Mouse (Mus musculus) liver, embryonic 14.5 days (tissue): ENCODE results near the gene Fam151a. TPM values are rescaled to one million over a fixed set of nuclear protein-coding genes. Genes with fewer than 3 reads are reported as not detected.
A peak's percentile ranks its signal among the peaks of the same experiment; 100 is the strongest.
"Not testable (repeated sequence)": the region's sequence is repeated elsewhere in the genome, so short reads cannot be mapped to it uniquely, and the experiment has no call there.

Experiments
- ATAC-seq: fragments of 200-750 bp; cut with Nextera tagmentation; 2 replicates; pipeline ENCODE4 v1.8.0; 2017; ENCODE audit warnings: moderate number of reproducible peaks, mild to moderate bottlenecking, moderate library complexity; ENCODE audit not compliant: insufficient read depth
- DNase-seq, 3 experiments: peaks; one replicate each; pipeline ENCODE4 v3.0.0-alpha.2; 2012 to 2013; ENCODE audit warnings: low read depth in 3 of 3, low spot score in 3 of 3
- H3K27ac ChIP-seq: fragments of 300-500 bp; sonication (generic); 2 replicates; pipeline ENCODE4 v1.5.1; 2014; ENCODE audit warnings: moderate library complexity, mild to moderate bottlenecking, control low read depth, inconsistent platforms
- H3K27me3 ChIP-seq: fragments of 300-500 bp; sonication (generic); 2 replicates; pipeline ENCODE4 v1.6.1; 2014; ENCODE audit warnings: mild to moderate bottlenecking, low read length, moderate library complexity; ENCODE audit not compliant: control insufficient read depth, insufficient read depth
- H3K36me3 ChIP-seq: fragments of 300-500 bp; sonication (generic); replicated peaks from 2 replicates; pipeline ENCODE4 v1.6.1; 2014; ENCODE audit warnings: low read depth; ENCODE audit not compliant: control insufficient read depth, insufficient read depth
- H3K4me1 ChIP-seq, 2 experiments: fragments of 200-500 bp in 1 of 2; fragments of 300-500 bp in 1 of 2; sonication (generic) in 1 of 2; replicated peaks; 2 replicates each; pipeline ENCODE4 v1.6.1; 2012 to 2014; ENCODE audit warnings: antibody characterized with exemption in 1 of 2, inconsistent platforms in 1 of 2, low read length in 1 of 2; ENCODE audit not compliant: control insufficient read depth in 2 of 2, insufficient read depth in 2 of 2
- H3K4me2 ChIP-seq: fragments of 300-500 bp; sonication (generic); 2 replicates; pipeline ENCODE4 v1.6.1; 2014; ENCODE audit warnings: low read depth, mild to moderate bottlenecking, control low read depth, moderate library complexity
- H3K4me3 ChIP-seq, 2 experiments: fragments of 200-500 bp in 1 of 2; fragments of 300-500 bp in 1 of 2; sonication (generic) in 1 of 2; 2 replicates each; pipeline ENCODE4 v1.5.1; 2012 to 2014; ENCODE audit warnings: low read depth in 2 of 2, low read length in 2 of 2, mild to moderate bottlenecking in 2 of 2, control low read depth in 1 of 2, inconsistent platforms in 1 of 2, moderate library complexity in 1 of 2; ENCODE audit not compliant: insufficient read depth in 1 of 2
- H3K9ac ChIP-seq: fragments of 300-500 bp; sonication (generic); replicated peaks from 2 replicates; pipeline ENCODE4 v1.6.1; 2014; ENCODE audit warnings: mild to moderate bottlenecking, control low read depth, moderate library complexity
- H3K9me3 ChIP-seq: fragments of 300-500 bp; sonication (generic); 2 replicates; pipeline ENCODE4 v1.6.1; 2016; ENCODE audit warnings: low read length, mixed read lengths; ENCODE audit not compliant: control insufficient read depth
- CTCF ChIP-seq: IDR thresholded peaks from 2 replicates; pipeline ENCODE4 v1.5.1; 2016; ENCODE audit warnings: antibody characterized with exemption, low read depth, control low read depth
- EP300 ChIP-seq: IDR thresholded peaks from 2 replicates; pipeline ENCODE4 v1.6.1; 2016; ENCODE audit warnings: antibody characterized with exemption, low read depth
- WGBS: fragments of 180-500 bp; shearing (Covaris S2); extraction: QIAGEN DNeasy Blood & Tissue Kit; methylation state at CpG from one replicate; pipeline ENCODE4 v1.1.7; 2014; ENCODE audit not compliant: insufficient replicate concordance; 5-methylcytosine and 5-hydroxymethylcytosine counted together
- polyA plus RNA-seq, 2 experiments: library from polyadenylated mRNA; depleted of rRNA in 1 of 2; stranded (reverse) in 1 of 2; unstranded in 1 of 2; fragments of >200 nt; fragmentation: Nextera tagmentation in 1 of 2; extraction: Ambion mirVana in 1 of 2; gene quantifications; 2 replicates each; pipeline versions ENCODE4 v1.2.1 to v1.2.3; 2012 to 2014

Fam151a gene
- polyA plus RNA-seq, 2 experiments = 0.03 TPM; not detected in 1

DNA sequence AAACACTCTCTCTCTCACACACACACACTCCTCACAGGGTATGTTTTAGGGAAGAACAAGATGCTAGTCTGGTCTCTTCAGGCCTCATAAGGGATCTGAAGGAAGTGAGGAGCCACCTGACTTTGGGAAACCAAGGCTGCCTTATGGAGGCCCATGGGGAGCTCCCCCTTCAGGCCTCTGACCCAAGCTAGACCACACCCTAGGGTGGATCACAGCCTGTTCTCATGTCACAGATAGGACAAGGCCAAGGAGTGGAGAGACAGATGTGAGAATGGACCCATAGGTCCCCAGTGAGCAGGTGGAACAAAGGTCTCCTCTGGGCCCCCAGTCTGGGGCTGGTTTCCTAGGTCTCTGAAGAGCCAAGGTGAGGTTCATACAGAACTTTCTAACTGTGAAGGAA lies 58.6 kb downstream of the Fam151a start:
- no peaks in the 10 kb centered on the region for H3K36me3 ChIP-seq
- H3K4me2 ChIP-seq = peak overlapping the region; percentile 58
- H3K27ac ChIP-seq = peak overlapping the region; percentile 62
- peak overlapping the region in 1 of 2 experiments; percentile 1; a peak in 1 of 4 replicates for H3K4me3 ChIP-seq
- no peaks in the 10 kb centered on the region for H3K27me3 ChIP-seq
- ATAC-seq (peak; percentile 90), DNase-seq (peak; percentile 58 to 64 (median 58))
- peak overlapping the region; percentile 43 for H3K9ac ChIP-seq
- H3K4me1 ChIP-seq = peaks cover 38 to 51% of the 10 kb centered on the region in 2 experiments
- H3K9me3 ChIP-seq = no peaks in the 10 kb centered on the region
- TF ChIP-seq EP300 (no peak), CTCF (peak; percentile 74)

- not testable (repeated sequence) for H3K27me3 ChIP-seq, H3K4me2 ChIP-seq, H3K4me3 ChIP-seq, H3K36me3 ChIP-seq, ATAC-seq, H3K9me3 ChIP-seq, DNase-seq, H3K27ac ChIP-seq, H3K9ac ChIP-seq
- H3K4me1 ChIP-seq = peaks cover 38 to 42% of the 10 kb centered on the region in 2 experiments
- TF ChIP-seq CTCF = peak; percentile 32
- WGBS = 92% methylated on average over 9 of the region's 9 CpGs
These were observed 60.1 kb downstream of the Fam151a start for GRCm38 (mm10) chr4:106793826-106794225.

DNA sequence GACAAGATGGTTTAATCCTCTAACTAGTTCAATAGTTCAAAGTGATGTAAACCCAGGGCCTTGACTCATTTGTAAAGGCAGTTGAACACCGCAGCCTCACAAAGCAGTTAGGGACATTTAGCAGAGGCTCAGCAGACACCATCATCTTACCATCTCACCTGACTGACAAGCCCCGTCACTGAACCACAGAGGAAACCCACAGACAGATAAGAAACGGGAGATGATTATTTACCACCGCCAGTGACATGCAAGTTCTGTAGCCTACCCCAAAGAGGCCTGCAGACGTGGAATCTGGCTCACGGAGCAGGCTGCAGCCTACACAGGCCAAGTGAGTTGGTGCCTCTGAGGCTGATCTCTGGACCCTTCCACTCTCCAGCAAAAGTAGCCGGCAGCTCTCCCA lies 60.6 kb downstream of the Fam151a start:
- Histone ChIP-seq H3K4me2 (no peak overlapping the region; the same call in 1 of the 2 replicates), H3K27ac (peak overlapping the region; percentile 15; the same call in 1 of the 2 replicates), H3K9me3 (no peaks in the 10 kb centered on the region), H3K4me3 (no peak overlapping the region), H3K4me1 (peaks cover 39 to 44% of the 10 kb centered on the region in 2 experiments), H3K36me3 (no peaks in the 10 kb centered on the region), H3K9ac (no peak overlapping the region), H3K27me3 (no peaks in the 10 kb centered on the region)
- TF ChIP-seq CTCF (no peak), EP300 (no peak)
- ATAC-seq (peak; percentile 26; the same call in 1 of the 2 replicates), DNase-seq (no peak)
- WGBS = 12% methylated on average over 7 of the region's 7 CpGs

- no peak overlapping the region for H3K4me2 ChIP-seq
- WGBS = 61% methylated on average over 2 of the region's 2 CpGs
- no peak overlapping the region for H3K4me3 ChIP-seq
- H3K27ac ChIP-seq = no peak overlapping the region
- DNase-seq = no peak
- H3K9me3 ChIP-seq = no peaks in the 10 kb centered on the region
- peaks cover 48 to 52% of the 10 kb centered on the region in 2 experiments for H3K4me1 ChIP-seq
- ATAC-seq = no peak
- TF ChIP-seq CTCF (no peak), EP300 (no peak)
- no peaks in the 10 kb centered on the region for H3K36me3 ChIP-seq
- no peaks in the 10 kb centered on the region for H3K27me3 ChIP-seq
- H3K9ac ChIP-seq = no peak overlapping the region
These were observed 61.6 kb downstream of the Fam151a start for GRCm38 (mm10) chr4:106795289-106795688.

Other genes starting within 250 kb of the Fam151a start
- not detected in 2 replicates for gene Bsnd, start 241.6 kb upstream of the Fam151a start, polyA plus RNA-seq (2012; rRNA removed)
- gene Bsnd, start 241.6 kb upstream of the Fam151a start, polyA plus RNA-seq (2014; fragmentation: Nextera tagmentation; extraction: Ambion mirVana) = not detected in 2 replicates
- 52.8 and 53.2 TPM in 2 replicates for gene Dhcr24, start 172.9 kb upstream of the Fam151a start, polyA plus RNA-seq (2012; rRNA removed)
- 20.5 and 25.3 TPM in 2 replicates for gene Dhcr24, start 172.9 kb upstream of the Fam151a start, polyA plus RNA-seq (2014; fragmentation: Nextera tagmentation; extraction: Ambion mirVana)
- 0.10 TPM in 1 of 2 replicates, not detected in the other for gene Lexm, start 116.6 kb upstream of the Fam151a start, polyA plus RNA-seq (2012; rRNA removed)
- not detected in 2 replicates for gene Lexm, start 116.6 kb upstream of the Fam151a start, polyA plus RNA-seq (2014; fragmentation: Nextera tagmentation; extraction: Ambion mirVana)
- gene Ttc22, start 111.5 kb upstream of the Fam151a start, polyA plus RNA-seq (2012; rRNA removed) = 0.02 and 0.13 TPM in 2 replicates
- gene Ttc22, start 111.5 kb upstream of the Fam151a start, polyA plus RNA-seq (2014; fragmentation: Nextera tagmentation; extraction: Ambion mirVana) = 0.06 TPM in 1 of 2 replicates, not detected in the other
- 3.8 and 3.9 TPM in 2 replicates for gene Pars2, start 82.8 kb upstream of the Fam151a start, polyA plus RNA-seq (2012; rRNA removed)
- gene Pars2, start 82.8 kb upstream of the Fam151a start, polyA plus RNA-seq (2014; fragmentation: Nextera tagmentation; extraction: Ambion mirVana) = 4.3 and 5.8 TPM in 2 replicates
- gene Ttc4, start 54.9 kb upstream of the Fam151a start, polyA plus RNA-seq (2012; rRNA removed) = 31.1 and 34.3 TPM in 2 replicates
- gene Ttc4, start 54.9 kb upstream of the Fam151a start, polyA plus RNA-seq (2014; fragmentation: Nextera tagmentation; extraction: Ambion mirVana) = 30.6 and 31.1 TPM in 2 replicates
- gene Mroh7, start 3.0 kb upstream of the Fam151a start, polyA plus RNA-seq (2012; rRNA removed) = 0.16 and 0.22 TPM in 2 replicates
- gene Mroh7, start 3.0 kb upstream of the Fam151a start, polyA plus RNA-seq (2014; fragmentation: Nextera tagmentation; extraction: Ambion mirVana) = 0.06 and 0.14 TPM in 2 replicates
- gene Acot11, start 71.1 kb downstream of the Fam151a start, polyA plus RNA-seq (2012; rRNA removed) = 3.9 and 4.1 TPM in 2 replicates
- 4.1 and 5.1 TPM in 2 replicates for gene Acot11, start 71.1 kb downstream of the Fam151a start, polyA plus RNA-seq (2014; fragmentation: Nextera tagmentation; extraction: Ambion mirVana)
- gene Ssbp3, start 176.8 kb downstream of the Fam151a start, polyA plus RNA-seq (2012; rRNA removed) = 48.4 and 52.1 TPM in 2 replicates
- gene Ssbp3, start 176.8 kb downstream of the Fam151a start, polyA plus RNA-seq (2014; fragmentation: Nextera tagmentation; extraction: Ambion mirVana) = 33.0 and 37.9 TPM in 2 replicates